Mouse (Mus musculus): ENCODE measurements around the gene Col19a1. TPM values are rescaled to one million over a fixed set of nuclear protein-coding genes. Genes with fewer than 3 reads are reported as not detected.

Col19a1 gene
- total RNA-seq, 2 experiments from 2014 or later, result 15.3 to 18.8 TPM

DNA sequence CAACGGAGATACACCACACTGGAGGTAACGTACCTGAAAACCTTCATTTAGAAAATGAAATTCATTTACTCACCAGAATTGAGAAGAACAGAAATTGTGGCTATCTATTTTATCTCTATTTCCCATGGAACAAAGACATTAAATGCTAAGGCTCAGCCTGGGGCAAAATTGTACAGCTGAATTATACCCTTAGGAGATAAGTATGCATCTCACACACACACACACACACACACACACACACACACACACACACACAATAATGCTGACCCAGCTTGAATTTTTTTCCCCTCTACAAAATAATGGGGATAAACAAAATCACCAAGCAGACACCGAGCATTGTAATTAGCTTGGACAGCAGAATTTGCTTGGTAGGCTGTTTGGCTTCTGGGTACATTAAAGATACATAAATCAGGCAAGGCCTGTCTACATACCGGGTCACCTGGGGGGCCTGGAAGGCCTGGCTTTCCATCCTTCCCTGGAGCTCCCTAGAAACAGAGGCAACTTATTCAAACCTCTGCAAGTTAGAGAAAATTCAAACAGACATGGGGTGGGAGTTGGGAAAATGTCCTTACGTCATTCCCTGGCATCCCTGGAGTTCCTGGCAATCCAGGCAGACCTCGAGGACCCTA, 270.2 kb downstream of the Col19a1 start:
- no peak for DNase-seq
- intact Hi-C loops (cut with DNase I), result no loop called here

DNA sequence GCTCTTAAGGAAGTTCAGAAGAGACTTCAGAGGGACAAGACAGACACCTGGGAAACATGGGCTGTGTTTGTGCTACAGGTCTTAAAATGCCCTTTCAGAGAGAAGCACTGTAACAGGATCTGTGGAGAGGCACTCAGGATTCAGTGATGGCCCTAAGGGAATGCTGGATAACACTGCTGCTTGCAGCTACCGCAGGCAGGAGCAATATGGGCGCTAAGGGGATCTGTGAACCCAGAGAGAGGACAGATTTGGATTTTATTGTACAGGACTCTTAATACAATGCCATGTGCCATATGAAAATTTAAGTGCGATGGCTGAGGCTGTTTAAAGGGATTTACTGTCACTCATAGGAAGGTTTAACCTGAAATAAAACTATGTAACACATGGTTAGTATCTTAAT, 270.8 kb downstream of the Col19a1 start:
- intact Hi-C loops (cut with DNase I), result no loop called here
- no peak for DNase-seq

DNA sequence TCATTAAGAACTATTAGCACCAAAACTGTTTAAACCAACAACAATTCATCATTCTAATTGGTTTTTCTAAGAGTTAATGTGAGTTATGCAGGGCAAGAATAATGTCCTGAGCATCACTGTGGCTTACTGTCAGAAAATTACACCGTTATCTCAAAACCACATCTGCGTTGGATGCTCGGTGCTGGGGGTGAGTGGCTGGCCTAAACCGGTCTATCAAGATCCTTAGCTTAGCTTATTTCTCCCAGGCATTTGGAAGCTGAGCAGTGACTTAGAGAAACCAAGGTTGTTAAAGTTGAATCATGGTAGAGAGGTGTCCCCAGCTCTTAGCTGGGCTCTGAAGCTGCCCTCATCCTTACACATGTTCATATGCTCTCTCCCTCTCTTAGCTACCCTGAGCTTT, 276.4 kb downstream of the Col19a1 start:
- DNase-seq, result no peak

DNA sequence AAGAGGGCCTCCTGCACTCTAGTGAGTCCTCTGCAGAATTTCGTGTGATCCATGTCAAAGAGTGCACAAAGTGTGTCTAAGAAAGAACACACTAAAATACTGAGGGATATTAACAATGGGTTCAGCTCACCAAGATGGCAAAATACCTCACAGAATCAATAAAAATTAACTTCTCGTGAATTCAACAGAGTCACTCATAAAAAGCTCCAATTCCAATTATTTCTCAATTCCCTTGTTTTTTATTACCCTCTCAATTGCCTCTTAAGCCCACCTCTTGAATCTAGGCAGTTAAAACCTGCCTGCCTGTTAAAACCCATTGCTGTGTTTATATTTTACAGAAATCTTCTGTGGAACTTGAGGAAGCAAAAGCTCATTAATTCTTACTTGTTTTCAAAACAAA, 277.1 kb downstream of the Col19a1 start:
- DNase-seq, result no peak

More for the DNA sequence above, 276.4 kb downstream of the Col19a1 start:
- intact Hi-C loops (cut with DNase I), result no loop called here

DNA sequence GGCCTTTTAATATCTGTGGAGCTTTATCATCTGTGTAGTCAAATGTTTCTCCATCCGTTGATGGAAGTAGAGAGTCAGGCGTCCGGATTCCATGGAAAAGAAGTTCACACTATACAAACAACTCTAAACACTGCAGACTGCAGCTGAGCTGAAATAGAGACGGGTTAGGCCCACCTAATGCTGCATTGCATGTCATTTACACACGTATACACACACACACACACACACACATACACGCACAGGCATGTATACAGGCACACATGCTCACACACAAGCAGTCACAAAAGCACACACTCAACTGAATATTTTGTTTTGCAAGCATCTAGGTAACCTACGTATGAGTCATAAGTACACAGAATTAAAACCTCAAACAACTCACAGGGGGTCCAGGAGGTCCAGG, 284.2 kb downstream of the Col19a1 start:
- intact Hi-C loops (cut with DNase I), result loop anchor here (10.0 kb wide), 1 partner anchor 62 kb away; no protein-coding TSS in a partner anchor

More for the DNA sequence above, 277.1 kb downstream of the Col19a1 start:
- intact Hi-C loops (cut with DNase I), result no loop called here

DNA sequence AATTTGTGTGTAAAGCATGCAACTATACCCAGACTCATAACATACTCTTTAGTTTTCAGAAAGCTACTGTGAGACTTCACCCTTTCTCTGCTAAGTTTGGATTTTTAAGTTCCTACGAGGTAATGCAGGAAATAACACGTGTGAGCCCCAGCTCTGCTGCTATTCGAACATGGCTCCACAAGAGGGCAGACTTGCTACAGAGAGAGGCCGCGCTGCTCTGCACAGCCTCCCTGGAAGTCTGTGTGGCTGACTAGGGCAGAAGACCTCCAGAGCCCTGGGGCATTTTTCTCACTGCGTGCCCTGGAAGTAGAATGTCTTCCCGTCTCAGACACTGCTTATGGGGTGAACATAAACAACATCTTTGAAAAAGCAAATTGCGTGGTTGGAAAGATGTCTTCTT, 284.6 kb downstream of the Col19a1 start:
- intact Hi-C loops (cut with DNase I), result loop anchor here (10.0 kb wide), 1 partner anchor 62 kb away; no protein-coding TSS in a partner anchor

More for the DNA sequence above, 284.2 kb downstream of the Col19a1 start:
- DNase-seq, result no peak

DNA sequence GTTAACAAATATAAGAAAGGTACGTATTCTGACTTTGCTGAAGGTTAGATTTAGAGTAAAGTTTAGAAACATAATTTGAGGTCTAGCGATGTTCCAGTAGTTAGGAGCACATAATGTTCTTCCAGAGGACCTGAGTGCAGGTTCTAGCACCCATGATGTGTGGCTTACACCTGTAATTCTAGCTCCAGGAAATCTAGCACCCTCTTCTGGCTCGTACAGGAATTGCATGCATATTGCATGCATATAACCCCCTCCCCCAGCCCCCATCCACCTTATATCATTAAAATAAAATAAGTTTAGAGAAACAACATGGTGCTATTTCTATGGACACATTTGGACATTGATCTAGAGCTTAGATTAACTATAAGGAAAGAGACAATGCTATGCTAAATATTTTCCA, 286.6 kb downstream of the Col19a1 start:
- DNase-seq, result no peak
- intact Hi-C loops (cut with DNase I), result loop anchor here (10.0 kb wide), 1 partner anchor 64 kb away; no protein-coding TSS in a partner anchor

More for the DNA sequence above, 284.6 kb downstream of the Col19a1 start:
- DNase-seq, result peak; percentile 66

DNA sequence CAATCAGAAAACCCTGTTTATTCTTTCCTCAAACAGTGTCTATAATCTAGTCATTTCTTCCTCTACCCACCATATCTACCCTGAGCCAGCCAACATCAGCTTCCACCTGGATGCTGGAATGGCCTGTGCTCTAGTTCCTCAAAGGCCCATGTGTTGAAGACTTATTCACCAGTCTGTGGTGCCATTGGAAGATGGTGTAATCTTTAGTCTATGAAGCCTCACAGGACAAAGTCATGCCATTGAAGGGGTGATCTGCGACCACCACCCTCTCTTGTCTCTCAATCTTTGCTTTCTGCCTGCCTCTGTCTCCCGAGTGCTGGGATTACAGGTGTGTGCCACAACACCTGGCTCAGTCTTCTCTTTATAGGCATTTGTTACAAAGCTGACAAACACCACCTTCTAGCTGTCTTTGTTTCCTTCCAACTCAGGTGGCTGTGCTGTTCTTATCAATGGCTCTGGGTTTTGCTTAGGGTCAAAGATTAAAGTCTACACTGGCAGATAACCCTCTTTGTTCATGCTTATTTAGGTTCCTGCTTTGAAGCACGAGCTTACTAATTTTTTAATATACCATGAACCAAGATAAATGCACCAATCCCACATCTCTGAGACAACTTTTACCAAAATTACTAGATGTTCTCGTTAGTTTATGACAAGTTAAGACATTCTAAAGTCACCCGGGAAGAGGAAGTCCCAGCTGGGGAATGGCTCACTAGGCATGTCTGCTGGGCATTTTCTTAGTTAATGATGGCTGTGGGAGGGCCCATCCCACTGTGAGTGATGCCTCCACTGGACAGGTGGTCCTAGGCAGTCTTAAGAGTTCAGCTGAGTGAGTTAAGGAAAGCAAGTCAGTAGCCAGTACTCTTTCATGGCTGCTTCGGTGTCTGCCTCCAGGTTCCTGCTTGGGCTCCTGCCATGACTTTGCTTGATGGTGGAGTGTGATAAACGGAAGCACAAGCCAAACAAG, 292.0 kb downstream of the Col19a1 start:
- intact Hi-C loops (cut with DNase I), result no loop called here
- no peak for DNase-seq

DNA sequence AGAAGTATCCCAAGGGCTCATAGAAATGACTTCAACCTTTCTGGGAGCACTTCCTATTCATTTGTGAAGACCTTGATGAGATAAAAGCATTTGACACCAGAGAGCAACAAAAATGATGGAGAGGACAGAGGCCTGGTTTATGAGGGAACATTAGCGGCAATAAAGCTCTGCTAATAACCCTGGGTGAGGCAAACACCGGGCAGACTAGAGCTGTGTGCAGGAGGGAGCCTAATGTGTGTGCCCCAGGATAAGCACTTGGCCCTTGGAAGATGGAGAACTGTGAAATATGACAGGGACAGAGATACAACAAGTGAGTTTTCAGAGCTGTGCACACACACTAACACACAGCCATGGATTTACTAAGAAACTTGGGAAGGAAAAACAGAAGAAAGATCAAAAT, 294.8 kb downstream of the Col19a1 start:
- intact Hi-C loops (cut with DNase I), result no loop called here
- DNase-seq, result no peak

DNA sequence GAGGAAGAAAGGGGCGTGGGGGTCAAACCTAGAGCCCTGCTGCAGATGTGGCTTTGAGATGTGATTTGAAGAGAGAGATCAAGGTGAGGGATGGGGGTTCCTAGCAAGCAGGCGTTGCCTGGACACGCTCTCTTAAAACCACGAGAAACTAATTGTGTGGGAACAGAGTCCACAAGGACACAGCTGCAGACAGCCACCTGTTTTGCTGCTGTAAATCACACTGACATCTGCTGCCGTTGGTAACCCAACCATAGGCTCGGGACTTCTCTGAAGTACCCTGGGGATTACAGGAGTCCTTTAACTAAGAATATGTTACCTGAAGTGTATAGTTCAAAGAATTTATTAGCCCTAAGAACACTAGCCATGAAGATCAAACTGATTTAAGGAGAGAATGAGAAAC, 300.9 kb downstream of the Col19a1 start:
- intact Hi-C loops (cut with DNase I), result no loop called here
- no peak for DNase-seq

DNA sequence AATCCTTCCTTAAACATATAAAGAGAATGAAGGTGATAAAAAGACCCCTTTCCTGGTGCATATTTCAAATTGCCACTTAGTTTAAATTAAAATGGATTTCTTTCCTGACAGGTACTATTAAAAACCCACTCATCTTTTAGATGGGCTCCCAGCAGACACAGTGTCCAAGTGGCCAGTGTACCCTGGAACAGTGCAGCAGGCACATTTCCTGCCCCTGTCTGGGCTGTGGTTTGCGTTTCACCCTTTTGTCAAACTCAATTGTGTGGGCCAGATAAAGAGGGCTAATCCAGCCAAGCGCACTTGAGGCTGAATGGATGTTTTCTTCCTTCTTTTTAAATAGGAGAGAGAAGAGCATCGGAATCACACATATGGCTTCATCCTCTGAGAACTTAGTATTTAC, 320.2 kb downstream of the Col19a1 start:
- intact Hi-C loops (cut with DNase I), result no loop called here

DNA sequence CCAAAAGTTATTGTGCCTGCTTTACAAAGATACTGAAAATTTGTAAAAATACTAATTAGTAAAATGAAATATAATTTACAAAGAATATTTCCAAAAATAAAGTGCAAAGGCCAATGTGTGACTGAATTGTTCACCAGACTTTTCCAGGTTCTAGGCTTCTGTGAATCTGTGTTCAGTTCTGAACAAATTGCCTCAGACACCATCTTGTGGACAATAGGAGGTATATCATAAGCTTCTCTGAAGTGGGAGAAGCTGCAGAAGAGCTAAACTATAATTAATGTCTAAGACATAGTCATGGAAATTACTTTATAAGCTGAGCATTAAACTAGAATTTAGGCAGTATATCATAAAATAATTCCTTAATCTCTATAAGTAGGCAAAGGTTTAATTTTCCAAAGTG, 326.1 kb downstream of the Col19a1 start:
- intact Hi-C loops (cut with DNase I), result no loop called here
- no peak for DNase-seq

More for the DNA sequence above, 320.2 kb downstream of the Col19a1 start:
- no peak for DNase-seq

DNA sequence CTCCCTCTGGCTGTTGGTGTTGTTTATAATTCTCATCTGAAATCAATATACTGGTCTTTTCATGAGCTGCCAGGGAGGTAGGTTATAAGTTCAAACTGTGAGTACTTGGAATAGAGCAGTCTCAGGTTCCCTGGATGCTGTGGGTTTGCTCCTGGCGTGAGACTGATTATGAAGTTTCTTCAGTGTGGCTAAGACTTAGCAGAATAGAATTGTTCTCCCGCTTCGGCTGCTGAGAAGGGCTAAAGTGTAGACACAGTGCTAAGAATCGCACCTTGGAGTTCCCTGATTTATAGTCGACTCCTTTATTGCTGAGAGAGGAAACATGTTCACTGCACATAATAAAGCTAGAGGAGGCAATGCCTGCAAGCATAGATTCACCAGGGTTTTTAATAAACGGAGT, 327.9 kb downstream of the Col19a1 start:
- intact Hi-C loops (cut with DNase I), result loop anchor here (10.0 kb wide), 2 partner anchors 235 to 555 kb away; no protein-coding TSS in a partner anchor
- no peak for DNase-seq

DNA sequence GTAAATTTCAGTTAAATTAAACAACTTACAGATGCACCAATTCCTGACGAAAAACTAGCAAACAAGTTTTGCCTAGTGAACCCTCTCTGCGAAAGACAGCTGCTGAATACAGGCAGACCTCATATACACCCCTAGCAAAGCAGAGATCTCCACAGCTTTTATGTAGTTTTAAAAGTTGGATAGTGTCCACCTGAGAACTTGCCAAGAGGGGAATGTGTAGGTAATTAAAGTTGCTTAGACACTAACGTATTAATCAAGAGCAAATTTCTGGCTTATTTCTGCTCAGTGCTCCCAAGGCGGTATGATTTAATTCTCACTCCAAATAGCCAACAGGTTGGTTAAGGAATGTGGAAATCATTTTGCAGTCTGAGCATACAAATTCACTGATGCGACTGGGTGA, 329.3 kb downstream of the Col19a1 start:
- intact Hi-C loops (cut with DNase I), result loop anchor here (10.0 kb wide), 2 partner anchors 233 to 553 kb away; no protein-coding TSS in a partner anchor

DNA sequence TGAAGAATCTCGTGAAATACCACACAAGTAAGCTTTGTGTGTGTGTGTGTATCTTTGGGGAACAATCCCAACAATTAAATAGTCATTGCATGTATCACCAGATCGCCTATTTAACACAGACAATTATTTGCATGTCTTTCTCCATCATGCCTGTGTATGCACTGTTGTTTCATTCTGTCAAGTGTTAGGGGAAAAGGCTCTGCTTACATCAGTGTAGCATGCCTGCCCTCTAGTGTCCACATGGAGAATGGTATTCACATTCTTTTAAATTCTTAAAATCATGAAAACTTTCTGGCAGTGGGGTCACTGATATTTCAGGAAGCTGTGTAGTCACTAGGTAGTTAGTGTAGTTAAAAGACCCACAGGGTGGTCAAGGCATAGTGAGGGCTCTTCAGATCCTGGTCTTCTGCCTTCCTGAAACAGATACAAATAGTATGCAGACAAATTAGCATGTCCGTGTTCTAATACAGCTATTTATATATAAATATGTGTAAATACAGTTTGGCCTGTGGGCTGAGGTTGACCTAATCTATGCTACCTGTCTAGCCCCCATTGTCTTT, 338.1 kb downstream of the Col19a1 start:
- DNase-seq, result peak; percentile 25
- intact Hi-C loops (cut with DNase I), result loop anchor here (5.0 to 10.0 kb wide), 2 partner anchors 334 to 487 kb away; partner anchors contain the start of gene B3gat2

More for the DNA sequence above, 329.3 kb downstream of the Col19a1 start:
- no peak for DNase-seq

DNA sequence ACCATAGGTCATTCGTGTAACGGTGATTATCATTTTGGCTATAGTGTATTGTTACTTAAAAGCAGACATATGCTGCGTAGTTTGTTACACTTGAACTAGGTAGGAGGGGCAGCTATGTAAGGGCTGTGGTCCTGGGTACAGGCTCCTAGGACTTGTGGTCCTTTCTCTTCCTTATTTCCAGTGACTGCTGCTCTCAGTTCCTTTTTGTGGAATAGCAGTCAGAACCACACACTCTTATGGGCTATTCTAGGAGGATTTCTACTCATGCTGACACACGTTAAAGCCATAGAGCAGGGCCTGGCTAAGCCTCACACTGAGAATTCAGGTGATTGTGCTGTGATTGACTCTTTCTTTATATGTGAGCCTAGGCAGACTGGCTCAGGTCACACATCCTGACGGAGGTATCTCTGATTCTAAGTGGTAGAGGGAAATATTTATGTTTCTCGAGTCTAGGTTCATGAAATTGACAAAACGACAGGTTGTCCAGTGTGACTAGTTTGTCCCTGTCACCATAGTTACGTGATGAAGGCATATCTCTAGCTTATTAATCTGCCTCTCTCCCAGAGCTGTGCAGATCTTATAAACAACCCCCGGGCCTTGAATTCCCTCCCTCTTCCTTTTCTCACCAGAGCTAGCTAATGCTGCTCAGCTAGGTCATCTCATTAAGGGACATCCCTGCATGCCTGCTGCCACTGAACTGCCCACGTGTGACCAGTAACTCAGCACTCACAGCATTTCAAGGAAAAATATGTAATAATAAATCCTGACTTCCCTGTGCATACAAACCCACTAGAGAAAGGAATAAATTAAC, 338.8 kb downstream of the Col19a1 start:
- no peak for DNase-seq

DNA sequence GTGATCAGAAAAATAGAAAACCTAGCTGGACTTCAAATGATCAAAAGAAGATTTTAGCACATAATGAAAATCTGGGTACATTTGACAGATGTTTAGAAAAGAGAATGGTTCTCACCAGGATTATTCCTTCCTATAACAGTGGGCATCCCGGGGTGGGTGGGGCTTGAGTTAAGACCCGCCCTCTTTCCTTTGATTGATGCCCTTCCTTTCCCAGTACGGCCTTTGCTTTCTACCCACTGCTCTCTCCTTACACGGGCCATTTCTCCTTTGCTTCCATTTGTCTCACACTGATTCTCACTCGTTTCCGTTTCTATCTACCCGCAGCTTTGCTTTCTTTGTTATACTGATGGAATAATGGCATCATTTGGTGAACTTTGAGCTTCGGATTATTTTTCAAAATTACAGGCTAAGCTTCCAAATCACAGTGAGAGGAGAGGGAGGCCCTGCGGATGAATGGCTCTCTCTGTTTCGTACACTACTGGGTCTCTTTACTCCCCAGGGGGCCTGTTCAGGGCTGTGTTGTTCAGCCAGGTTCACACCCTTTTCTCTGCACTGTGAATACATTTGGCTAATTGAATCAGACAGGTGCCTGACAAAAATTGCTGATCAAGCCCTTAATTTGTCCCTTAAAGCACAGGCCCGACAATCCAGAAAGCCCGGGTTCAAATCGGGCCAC, 341.4 kb downstream of the Col19a1 start:
- intact Hi-C loops (cut with DNase I), result loop anchor here (5.0 to 10.0 kb wide), 2 partner anchors 331 to 484 kb away; partner anchors contain the start of gene B3gat2
- no peak for DNase-seq

More for the DNA sequence above, 338.8 kb downstream of the Col19a1 start:
- intact Hi-C loops (cut with DNase I), result loop anchor here (5.0 to 10.0 kb wide), 2 partner anchors 334 to 486 kb away; partner anchors contain the start of gene B3gat2

DNA sequence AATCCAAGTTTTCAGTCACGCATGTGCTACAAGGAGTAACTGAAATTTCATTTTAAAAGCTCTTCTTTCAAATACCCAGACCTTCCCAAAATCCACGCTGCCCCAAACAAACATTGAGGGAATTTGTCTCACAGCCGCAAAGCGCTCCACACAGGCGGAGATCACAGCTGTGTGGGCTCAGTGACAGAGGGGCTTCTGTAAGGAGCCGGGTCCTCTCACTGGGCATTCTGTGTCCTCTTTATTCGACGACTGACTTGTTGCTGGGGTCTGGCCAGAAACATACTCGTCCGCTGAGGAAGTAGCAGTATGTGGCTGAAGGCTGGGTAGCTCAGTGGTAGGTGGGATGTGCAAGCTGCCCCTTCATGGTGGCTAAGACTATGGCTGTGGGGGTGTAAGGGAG, 342.3 kb downstream of the Col19a1 start:
- intact Hi-C loops (cut with DNase I), result loop anchor here (5.0 to 10.0 kb wide), 2 partner anchors 330 to 483 kb away; partner anchors contain the start of gene B3gat2
- DNase-seq, result no peak

DNA sequence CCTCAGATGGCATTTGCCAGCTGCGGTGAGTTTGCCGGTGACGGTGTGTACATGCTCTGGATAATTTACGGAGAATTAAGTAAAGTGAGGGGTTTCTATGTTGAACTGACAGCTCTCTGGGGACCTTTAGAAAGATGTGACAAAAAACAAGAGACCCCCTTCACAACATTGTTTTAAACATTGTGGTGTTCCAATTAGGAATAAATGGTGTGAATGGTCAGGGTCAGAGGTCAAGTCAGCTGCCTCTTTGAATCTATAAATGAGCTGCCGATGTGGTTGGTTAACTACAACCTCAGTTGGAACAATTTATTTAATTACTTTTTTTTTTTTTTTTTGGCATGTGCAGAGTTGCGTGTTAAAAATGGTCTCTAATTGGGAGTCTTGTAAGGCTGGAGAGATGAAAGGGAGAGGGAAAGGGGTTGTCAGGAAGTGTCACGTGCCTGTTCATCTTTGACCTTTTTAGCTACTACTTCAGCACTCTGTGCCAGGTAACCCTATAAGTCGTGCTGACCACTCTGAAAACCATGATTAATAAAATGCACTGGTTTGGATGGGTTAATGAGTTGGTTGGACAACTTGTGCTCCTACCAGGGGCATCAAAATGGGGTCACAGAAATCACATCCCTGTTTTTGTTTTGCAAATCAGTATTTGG, 347.1 kb downstream of the Col19a1 start:
- intact Hi-C loops (cut with DNase I), result loop anchor here (10.0 kb wide), 1 partner anchor 325 kb away; no protein-coding TSS in a partner anchor

More for the DNA sequence above, 347.1 kb downstream of the Col19a1 start:
- DNase-seq, result no peak

Data from left cerebral cortex, postnatal 4 days (tissue).